Mouse (Mus musculus) kidney, adult 2 months (tissue): ENCODE data around the gene Cnr2.

ENCODE experiments used
- CTCF ChIP-seq: fragments of 200-500 bp; conservative IDR thresholded peaks from 2 replicates; pipeline ENCODE4 v1.5.1; 2011; ENCODE audit warnings: low read depth, mild to moderate bottlenecking, control low read depth, low read length, moderate library complexity, mixed read lengths; ENCODE audit not compliant: insufficient read depth, insufficient read length
- POLR2A ChIP-seq: fragments of 200-500 bp; IDR thresholded peaks from one replicate; pipeline ENCODE4 v1.6.1; 2011; ENCODE audit warnings: low read depth, low read length, control low read depth

DNA sequence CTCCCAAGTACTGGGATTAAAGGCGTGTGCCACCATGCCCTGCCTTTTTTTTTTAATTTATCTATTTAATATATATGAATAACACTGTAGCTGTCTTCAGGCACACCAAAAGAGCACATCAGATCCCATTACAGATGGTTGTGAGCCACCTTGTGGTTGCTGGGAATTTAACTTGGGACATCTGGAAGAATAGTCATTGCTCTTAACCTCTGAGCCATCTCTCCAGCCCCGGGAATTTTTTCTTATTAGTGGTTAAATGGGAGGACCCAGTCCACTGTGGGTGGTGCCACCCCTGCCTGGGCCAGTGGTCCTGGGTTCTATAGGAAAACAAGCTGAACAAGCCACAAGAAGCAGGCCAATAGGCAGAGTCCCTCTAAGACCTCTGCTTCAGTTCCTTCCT lies 17.5 kb upstream of the Cnr2 start:
- TF ChIP-seq POLR2A: no peak
- TF ChIP-seq CTCF: peak; percentile 20; the same call in 1 of the 2 replicates
